Mouse (Mus musculus): ENCODE results near the gene Cda.

Gene Cda

GRCm38 (mm10) chr4:138367641-138368497 is at the start of gene Cda:
Gene Cda, minus strand, starts transcription at chr4:138367992.
- peak; percentile 58 for DNase-seq (ENCODE audit: low spot score)

DNA sequence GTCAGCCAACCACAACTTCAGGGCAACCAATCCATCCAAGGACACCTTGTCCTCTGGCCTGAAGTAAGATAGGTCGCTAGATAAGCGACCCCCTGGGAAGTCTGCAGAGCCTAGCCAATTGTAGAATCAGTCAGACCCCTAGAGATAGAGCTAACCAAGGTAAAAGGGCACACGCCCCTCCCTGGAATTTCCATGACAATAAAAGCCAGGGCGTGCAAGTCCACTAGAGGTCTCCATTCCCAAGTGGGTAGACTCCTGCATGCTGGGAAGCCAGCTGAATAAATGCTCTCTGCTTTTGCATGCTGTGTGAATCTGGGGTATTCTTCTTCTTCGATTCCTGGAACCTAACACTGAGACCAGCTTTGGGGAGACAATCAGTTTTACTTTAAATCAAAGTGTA is 48.6 kb upstream of the Cda start:
- no peak for DNase-seq (ENCODE audit: low spot score)

- no peak for DNase-seq (ENCODE audit: low spot score)
Observed at GRCm38 (mm10) chr4:138415991-138416390, 48.2 kb upstream of the Cda start.

DNA sequence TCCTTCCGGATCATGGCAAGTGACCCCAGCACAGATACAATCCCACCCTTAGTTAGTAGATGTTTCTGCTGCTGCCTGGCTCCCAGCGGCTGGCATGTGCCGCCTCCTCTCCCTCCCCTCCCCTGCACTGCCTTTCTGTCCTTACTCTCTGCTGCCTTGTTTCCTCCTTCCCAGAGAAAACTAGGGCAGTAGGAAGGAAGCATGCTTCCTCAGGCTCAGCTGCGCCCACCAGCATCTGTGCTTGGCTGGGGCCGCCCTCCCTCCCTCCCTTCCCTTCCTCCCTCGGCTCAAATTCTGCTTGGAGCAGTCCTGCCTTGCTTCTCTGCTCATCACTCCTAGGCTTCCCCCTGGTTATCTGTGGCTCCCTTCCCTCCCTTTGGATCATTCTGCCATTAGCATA is 46.9 kb upstream of the Cda start:
- DNase-seq (ENCODE audit: low spot score) = no peak

GRCm38 (mm10) chr4:138411504-138412121 is 43.8 kb upstream of the Cda start:
- no peak for DNase-seq (ENCODE audit: low spot score)

DNA sequence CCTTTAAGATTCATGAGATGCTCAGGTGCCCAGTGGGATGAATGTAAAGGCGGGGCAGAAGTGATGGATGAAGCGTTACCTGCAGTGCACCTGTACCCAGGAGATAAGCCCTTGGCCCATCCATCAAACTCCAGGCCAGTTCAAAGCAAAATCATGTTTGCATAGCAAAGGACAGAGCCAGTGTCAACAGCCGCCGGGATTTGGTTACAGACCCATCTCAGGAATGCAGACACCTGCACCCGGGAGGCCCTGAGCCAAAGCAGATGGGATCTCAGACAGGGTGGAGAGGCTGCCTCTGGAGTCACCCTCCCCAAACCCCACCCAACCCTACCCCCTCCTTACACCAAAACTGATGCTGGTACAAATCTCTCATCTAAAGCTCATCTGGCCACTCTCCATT is 43.2 kb upstream of the Cda start:
- DNase-seq (ENCODE audit: low spot score) = no peak

DNA sequence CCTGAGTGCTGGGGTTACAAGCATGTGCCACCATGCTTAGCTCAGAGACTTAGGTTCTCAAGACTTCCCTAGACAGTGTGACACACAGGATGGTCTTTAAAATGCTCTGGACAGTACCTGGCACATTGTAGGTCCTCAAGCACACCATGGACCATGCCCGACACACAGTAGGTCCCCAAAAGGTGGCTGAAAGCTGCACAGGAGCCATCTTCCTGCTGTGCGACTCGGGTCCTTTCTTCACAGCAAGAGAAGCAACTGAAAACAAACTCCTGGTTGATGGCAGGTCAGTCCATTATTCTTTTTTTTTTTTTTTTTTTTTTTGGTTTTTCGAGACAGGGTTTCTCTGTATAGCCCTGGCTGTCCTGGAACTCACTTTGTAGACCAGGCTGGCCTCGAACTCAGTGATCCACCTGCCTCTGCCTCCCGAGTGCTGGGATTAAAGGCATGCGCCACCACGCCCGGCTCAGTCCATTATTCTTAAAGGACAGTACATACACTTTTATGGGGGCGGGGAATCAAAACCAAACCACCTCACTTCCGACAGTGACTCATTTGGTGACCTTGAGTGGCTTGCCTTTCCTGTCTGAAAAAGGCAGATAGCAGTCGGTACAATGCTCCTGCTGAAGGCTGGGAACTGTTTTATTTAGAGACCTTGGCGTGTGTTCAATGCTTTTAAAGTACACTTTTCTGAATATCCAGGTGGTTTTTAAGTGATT is 39.8 kb upstream of the Cda start:
- DNase-seq (ENCODE audit: low spot score) = no peak

- DNase-seq (ENCODE audit: low spot score) = peak; percentile 25
Observed at GRCm38 (mm10) chr4:138404806-138405205, 37.0 kb upstream of the Cda start.

GRCm38 (mm10) chr4:138396711-138397110 is 28.9 kb upstream of the Cda start:
- no peak for DNase-seq (ENCODE audit: low spot score)

GRCm38 (mm10) chr4:138395971-138396645 is 28.3 kb upstream of the Cda start, which contains the start of gene Fam43b:
Gene Fam43b, minus strand, starts transcription at chr4:138396528.
- DNase-seq (ENCODE audit: low spot score) = no peak

- no peak for DNase-seq (ENCODE audit: low spot score)
Observed at GRCm38 (mm10) chr4:138395087-138395970, 27.5 kb upstream of the Cda start.

DNA sequence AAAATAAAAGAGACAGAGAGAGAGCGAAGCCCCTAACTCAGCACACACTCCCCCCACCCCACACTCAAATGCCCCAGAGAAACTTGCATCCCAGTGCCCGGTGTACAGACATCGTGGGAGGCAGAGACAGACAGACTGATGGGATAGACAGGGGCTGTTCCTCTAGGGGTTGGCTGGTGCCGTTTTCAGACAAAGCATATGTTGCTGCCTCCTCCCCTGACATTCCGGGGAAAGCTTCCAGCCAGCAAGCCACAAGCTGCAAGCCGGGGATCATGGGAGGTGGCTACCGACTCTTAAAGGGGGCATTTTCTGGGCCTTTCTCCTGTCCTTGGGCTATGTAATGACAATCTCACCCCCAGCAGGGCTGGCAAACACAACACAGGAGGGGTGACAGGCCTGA is 25.9 kb upstream of the Cda start:
- no peak for DNase-seq (ENCODE audit: low spot score)

DNA sequence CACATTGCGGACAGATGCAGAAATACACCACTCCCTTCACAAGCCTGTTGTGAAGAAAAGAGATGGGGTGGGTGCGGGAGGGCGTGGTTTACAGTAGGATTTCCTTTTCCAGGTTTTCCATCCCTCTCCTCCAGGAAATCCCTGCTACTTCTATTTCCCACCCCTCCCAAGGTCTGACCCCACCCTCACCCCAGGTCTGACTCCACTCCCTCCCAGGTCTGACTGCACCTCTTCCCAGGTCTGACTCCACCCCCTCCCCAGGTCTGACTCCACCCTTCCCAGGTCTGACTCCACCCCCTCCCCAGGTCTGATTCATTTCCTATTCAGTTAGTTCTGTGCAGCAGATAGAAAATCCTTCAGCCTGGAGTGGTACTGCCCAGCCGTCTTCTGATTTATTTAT is 16.0 kb upstream of the Cda start:
- DNase-seq (ENCODE audit: low spot score) = no peak

DNA sequence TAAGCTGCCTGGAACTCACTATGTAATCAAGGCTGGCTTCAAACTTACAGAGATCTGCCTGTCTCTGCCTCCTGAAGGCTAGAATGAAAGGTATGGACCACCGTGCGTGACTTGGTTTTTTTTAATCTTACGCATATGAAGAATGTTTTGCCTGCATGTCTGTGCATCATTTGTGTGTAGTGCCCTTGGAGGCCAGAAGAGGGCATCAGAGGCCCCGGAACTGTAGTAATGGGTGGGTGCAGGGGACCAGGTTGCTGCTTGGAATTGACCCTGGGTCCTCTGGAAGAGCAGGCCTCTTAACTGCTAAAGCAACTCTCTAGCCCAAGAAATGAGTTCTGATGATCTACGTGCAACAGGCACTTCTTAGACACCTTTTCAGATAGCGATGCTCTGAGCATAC is 14.7 kb upstream of the Cda start:
- DNase-seq (ENCODE audit: low spot score) = no peak

GRCm38 (mm10) chr4:138380132-138380689 is 12.4 kb upstream of the Cda start:
- DNase-seq (ENCODE audit: low spot score) = no peak

- DNase-seq (ENCODE audit: low spot score) = peak; percentile 44
Observed at GRCm38 (mm10) chr4:138379091-138379840, 11.5 kb upstream of the Cda start.

DNA sequence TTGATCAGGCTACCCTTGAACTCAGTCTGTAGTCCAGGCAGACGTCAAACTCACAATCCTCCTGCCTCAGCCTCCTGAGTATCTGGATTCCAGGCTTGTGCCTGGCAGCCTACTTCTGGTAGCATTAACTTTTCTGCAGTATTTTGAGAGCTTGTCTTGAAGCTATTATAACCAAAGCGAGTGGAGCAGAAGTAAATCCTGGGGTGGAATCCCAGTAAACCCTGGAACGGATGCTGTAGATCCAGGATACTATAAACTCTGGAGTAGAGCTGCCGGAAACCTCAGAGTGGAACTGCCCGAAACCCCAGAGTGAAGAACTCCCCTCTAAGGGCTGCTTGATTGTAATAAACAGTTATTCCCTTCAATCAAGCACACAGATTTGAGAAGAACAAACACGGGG is 9.7 kb upstream of the Cda start:
- peak; percentile 27 for DNase-seq (ENCODE audit: low spot score)

DNA sequence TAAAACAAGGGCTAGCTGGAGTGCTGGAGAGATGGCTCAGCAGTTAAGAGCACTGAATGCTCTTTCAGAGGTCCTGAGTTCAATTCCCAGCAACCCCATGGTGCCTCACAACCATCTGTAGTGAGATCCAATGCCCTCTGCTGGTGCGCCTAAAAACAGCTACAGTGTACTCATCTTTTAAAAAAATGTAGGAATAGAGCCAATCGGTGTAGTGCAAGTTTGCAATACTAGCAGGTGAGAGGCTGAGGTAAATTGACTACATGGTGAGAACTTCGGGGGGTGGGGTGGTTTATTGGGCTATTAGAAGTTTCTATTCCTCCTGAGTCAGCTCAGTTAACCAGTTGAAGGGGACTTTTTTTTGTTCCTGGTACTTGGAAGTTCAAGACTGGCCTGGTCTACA is 7.3 kb upstream of the Cda start:
- no peak for DNase-seq (ENCODE audit: low spot score)

DNA sequence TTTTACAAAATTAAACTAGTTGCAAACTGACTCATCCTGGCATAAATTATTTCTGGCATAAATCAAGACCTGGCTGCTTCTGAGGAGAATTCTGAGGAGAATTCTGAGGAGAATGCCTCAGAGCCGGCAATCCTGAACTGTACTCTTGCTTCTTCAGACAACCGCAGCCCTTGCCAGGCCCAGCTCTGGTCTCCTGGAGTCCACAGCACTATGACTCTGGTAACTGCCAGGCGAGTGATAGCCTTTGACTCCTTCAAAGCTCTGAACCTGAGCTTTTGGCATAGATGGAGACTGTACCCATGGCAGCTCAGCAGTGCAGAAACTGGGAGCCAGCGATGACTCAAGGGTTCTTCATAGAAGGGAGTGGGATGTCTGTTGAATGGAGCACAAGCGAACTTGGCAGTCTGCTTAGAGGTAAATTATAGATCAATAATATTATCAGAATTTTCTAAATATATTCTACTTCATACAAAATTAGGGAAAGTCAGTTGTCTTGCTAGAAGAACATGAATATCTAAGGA is 3.3 kb upstream of the Cda start:
- no peak for DNase-seq (ENCODE audit: low spot score)
